Mouse (Mus musculus) liver, postnatal 0 days (tissue): ENCODE measurements around the gene Itpr1.
"Not testable (repeated sequence)": the region's sequence is repeated elsewhere in the genome, so short reads cannot be mapped to it uniquely, and the experiment has no call there.

ENCODE experiments used
- CTCF ChIP-seq: sonication (generic); IDR thresholded peaks from 2 replicates; pipeline ENCODE4 v1.5.1; 2016; ENCODE audit warnings: antibody characterized with exemption, low read depth
- EP300 ChIP-seq: IDR thresholded peaks from 2 replicates; pipeline ENCODE4 v1.6.1; 2016; ENCODE audit warnings: antibody characterized with exemption, low read depth, mild to moderate bottlenecking

DNA sequence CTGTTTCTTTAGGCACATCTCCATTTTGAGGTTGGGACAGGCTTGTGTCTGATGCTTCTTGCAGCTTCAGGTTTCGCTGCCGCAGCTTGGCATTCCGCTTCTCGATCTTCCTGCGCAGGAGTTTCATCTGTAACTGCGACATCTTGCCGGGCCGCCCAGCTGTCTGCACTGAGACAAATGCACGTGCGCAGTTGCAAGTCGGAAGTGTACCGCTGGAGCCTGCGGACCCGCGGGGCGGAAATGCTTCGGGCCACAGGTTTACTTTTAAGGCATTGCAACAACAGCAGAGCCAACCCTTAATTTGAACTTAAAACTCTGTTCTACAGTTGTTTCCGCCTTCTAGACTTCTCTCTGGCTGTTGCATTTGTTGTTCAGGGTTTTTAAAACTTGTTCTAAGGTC is 352.6 kb downstream of the Itpr1 start:
- not testable (repeated sequence) for TF ChIP-seq CTCF, EP300
